Mouse (Mus musculus) C2C12 (cell line): Measurements from ENCODE around the gene Sept9. TPM values are rescaled to one million over a fixed set of nuclear protein-coding genes. Genes with fewer than 3 reads are reported as not detected.

Experiments
- H3K27me3 ChIP-seq: one replicate; pipeline ENCODE4 v1.6.1; 2011; ENCODE audit not compliant: control insufficient read depth, insufficient read depth, insufficient read length
- H3K36me3 ChIP-seq: one replicate; pipeline ENCODE4 v1.6.1; 2011; ENCODE audit not compliant: control insufficient read depth, insufficient read depth
- H3K4me3 ChIP-seq: one replicate; pipeline ENCODE4 v1.5.1; 2011; ENCODE audit warnings: mild to moderate bottlenecking, control low read depth; ENCODE audit not compliant: poor library complexity, insufficient read depth, severe bottlenecking
- H3K79me2 ChIP-seq: one replicate; pipeline ENCODE4 v1.6.1; 2011; ENCODE audit not compliant: control insufficient read depth, insufficient read depth
- H3K79me3 ChIP-seq: one replicate; pipeline ENCODE4 v1.6.1; 2011; ENCODE audit warnings: low read depth, control low read depth
- H3ac ChIP-seq: one replicate; pipeline ENCODE3; 2011; ENCODE audit warnings: low read depth; ENCODE audit not compliant: control insufficient read depth, insufficient read length
- CEBPB ChIP-seq: IDR thresholded peaks from one replicate; pipeline ENCODE4 v1.6.1; 2011; ENCODE audit warnings: low read depth, mild to moderate bottlenecking, control low read depth, moderate library complexity
- CTCF ChIP-seq: IDR thresholded peaks from one replicate; pipeline ENCODE4 v1.5.1; 2011; ENCODE audit not compliant: control insufficient read depth, insufficient read depth, insufficient read length
- FOSL1 ChIP-seq: IDR thresholded peaks from one replicate; pipeline ENCODE4 v1.8.0; 2011; ENCODE audit warnings: mild to moderate bottlenecking, low read length; ENCODE audit not compliant: poor library complexity, insufficient read depth, severe bottlenecking
- MAX ChIP-seq: IDR thresholded peaks from one replicate; pipeline ENCODE4 v1.6.1; 2011; ENCODE audit warnings: mild to moderate bottlenecking, control low read depth
- MYOD1 ChIP-seq: IDR thresholded peaks from one replicate; pipeline ENCODE4 v1.6.1; 2011; ENCODE audit warnings: low read depth; ENCODE audit not compliant: control insufficient read depth, insufficient read length
- MYOG ChIP-seq: IDR thresholded peaks from one replicate; pipeline ENCODE4 v1.6.1; 2011; ENCODE audit not compliant: control insufficient read depth, insufficient read length; ENCODE audit errors: extremely low read depth
- USF1 ChIP-seq: IDR thresholded peaks from one replicate; pipeline ENCODE4 v1.6.1; 2011; ENCODE audit warnings: low read depth, mild to moderate bottlenecking, control low read depth, moderate library complexity
- polyA plus RNA-seq: library from polyadenylated mRNA; unstranded; fragments of >200 nt; fragmentation: generic; extraction: Trizol; gene quantifications from one replicate; pipeline ENCODE4 v1.2.1, GENCODE M21; 2012; ENCODE audit warnings: missing spikeins

The Sept9 gene
- polyA plus RNA-seq, 1 experiment: 266 TPM

DNA sequence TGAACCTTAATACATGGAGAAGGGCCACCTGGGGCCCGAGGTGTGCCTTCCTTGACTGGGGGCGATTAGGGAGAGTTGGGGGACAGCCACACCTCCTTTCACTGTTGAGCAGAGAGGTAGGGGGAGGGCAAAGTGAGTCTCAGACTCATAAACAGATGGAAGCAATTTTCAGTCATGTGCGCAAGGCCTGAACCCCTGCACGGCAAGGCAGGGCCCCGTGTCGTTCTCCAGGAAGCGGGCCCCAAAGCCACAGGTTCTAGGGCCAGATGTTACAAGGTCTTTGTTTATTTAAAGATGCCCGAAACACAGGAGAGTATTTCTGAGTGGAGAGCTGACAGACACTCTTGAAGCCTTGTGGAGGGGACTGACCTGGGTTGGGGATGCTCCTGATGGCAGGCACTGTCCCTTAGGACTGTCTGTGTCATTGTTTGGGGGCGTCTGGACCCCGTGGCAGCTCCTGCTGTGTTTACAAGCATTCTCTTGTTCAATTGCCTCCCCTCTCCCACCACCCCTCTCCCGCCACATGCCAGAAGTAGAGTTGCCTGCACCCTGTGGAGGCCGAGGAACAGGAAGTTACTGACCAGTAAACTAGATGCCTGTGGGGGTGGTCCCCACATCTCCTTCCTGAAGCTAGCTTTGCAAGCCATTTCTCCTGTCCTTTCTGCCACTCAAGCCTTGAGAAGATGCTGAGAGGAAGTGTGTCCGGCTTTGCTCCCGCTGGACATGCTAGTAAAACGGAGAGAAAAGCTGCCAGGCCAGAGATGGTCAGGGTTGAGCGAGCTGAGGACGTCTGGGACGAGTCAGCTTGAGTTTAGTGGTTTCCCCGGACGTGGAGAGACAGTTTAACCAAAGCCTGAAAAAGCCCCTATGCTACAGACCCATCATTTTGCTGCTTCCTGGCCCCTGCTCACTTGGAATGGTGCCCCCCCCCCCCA is 150.2 kb downstream of the Sept9 start:
- Histone ChIP-seq H3K79me2 (peaks cover 100% of the 10 kb centered on the region), H3K79me3 (peaks cover 76% of the 10 kb centered on the region), H3ac (no peak overlapping the region), H3K27me3 (no peaks in the 10 kb centered on the region), H3K4me3 (no peak overlapping the region), H3K36me3 (peaks cover 40% of the 10 kb centered on the region)
- TF ChIP-seq MYOG: no peak
- TF ChIP-seq CEBPB: no peak
- TF ChIP-seq MAX: no peak
- TF ChIP-seq CTCF: no peak
- TF ChIP-seq MYOD1: no peak
- no peak for TF ChIP-seq FOSL1
- no peak for TF ChIP-seq USF1

DNA sequence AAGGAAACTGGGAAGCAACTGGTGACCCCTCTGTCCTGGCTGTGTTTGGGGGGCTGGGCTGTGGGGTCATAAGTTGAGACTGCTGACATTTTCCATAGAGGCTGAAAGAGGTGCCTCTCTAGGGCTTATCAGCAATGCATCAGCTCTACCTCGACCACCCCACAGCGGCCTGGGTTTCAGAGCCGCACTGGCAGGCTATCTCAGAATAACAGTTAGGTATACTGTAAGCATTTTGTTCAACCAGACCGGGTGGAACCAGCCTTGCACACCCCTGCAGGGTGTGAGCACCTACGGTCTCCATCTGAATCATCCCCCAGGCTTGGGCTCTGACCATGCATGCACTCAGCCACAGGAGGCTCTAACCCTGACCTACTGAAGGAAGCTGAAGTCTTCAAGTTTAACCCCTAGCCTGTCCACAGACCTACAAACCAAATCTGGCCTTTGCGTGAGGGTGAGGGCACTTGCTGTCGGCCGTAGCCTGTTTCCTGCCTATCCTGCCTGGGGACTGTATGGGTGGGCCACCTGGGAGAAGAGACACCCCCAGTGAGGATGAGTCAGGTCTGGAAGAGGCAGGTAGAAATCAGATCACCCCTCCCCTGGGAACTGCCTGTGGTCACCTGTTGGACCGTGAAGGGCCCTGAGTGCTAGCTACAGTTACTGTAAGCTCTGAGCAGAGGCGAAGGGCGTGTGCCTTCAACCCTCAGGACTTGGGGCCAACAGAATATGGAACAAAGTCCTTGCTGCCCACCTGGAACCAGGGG is 151.2 kb downstream of the Sept9 start:
- H3ac ChIP-seq: no peak overlapping the region
- TF ChIP-seq MAX (no peak), USF1 (no peak), CEBPB (no peak), MYOD1 (no peak), FOSL1 (no peak), CTCF (no peak), MYOG (no peak)
- H3K79me2 ChIP-seq: peaks cover 100% of the 10 kb centered on the region
- H3K36me3 ChIP-seq: peaks cover 50% of the 10 kb centered on the region
- H3K4me3 ChIP-seq: no peak overlapping the region
- H3K27me3 ChIP-seq: no peaks in the 10 kb centered on the region
- H3K79me3 ChIP-seq: peaks cover 76% of the 10 kb centered on the region

DNA sequence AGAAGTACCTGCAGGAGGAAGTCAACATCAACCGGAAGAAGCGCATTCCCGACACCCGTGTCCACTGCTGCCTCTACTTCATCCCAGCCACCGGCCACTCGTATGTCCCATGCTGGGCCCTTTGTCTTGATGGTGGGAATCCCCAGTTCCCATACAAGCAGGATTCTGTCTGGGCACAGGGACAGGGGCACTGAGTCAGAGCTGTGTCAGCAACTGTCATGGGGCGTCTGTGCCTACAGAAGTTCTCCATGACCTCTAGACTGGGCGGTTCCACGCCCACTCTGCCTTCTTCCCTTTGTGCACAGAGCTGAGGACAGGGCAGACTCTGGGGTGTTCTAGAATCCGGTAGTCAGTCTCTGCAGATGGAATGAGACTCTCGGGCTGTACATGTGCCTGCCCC is 153.7 kb downstream of the Sept9 start:
- H3K79me3 ChIP-seq: peaks cover 55% of the 10 kb centered on the region
- H3K27me3 ChIP-seq: no peaks in the 10 kb centered on the region
- peaks cover 70% of the 10 kb centered on the region for H3K36me3 ChIP-seq
- TF ChIP-seq MYOG: no peak
- peak; percentile 73 for TF ChIP-seq FOSL1
- TF ChIP-seq MYOD1: peak; percentile 46
- no peak overlapping the region for H3K4me3 ChIP-seq
- peaks cover 80% of the 10 kb centered on the region for H3K79me2 ChIP-seq
- H3ac ChIP-seq: no peak overlapping the region

DNA sequence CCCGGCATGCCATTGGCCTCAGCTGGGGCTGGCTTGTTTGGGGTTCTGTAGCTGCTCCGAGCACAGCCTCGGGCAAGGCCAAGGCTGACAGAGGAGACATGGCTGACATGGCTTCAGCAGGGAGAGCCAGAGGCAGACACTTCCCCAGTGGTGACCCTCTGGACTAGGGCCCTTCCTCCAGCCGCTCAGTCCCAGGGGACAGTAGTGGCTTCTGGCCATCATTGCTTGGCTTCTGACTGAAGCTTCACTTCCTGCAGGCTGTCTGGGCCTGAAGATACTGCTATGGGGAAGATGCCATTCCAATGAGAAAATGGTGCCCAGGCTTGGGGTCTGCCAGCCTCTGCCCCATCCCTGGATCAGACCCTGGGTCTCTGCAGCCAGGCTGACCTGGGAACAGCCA is 154.6 kb downstream of the Sept9 start:
- Histone ChIP-seq H3K4me3 (no peak overlapping the region), H3K27me3 (no peaks in the 10 kb centered on the region), H3K36me3 (peaks cover 80% of the 10 kb centered on the region), H3ac (no peak overlapping the region), H3K79me2 (peaks cover 70% of the 10 kb centered on the region), H3K79me3 (peaks cover 45% of the 10 kb centered on the region)
- TF ChIP-seq FOSL1 (no peak), CEBPB (no peak), MYOD1 (no peak), CTCF (no peak), MYOG (no peak), USF1 (no peak)

DNA sequence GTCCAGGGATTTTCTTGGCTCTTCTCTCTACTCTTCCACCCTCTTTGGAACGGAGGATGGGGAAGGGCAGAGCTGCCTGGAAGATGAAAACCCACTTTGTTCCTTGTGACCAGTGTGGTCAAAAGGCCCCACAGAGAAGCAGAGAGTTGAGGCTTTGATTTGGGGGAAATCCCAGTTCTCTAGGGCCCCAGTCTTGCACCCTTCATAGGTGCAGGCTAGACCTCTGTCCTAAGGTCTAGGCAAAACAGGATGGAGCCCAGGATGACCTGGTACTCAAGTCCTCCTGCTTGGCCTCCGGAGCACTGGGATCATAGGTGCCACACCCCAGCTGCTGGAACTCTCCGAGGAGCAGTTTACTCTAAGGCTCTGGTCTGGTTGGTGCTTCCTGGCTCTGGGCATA is 157.5 kb downstream of the Sept9 start:
- H3K36me3 ChIP-seq: peaks cover 94% of the 10 kb centered on the region
- H3K79me2 ChIP-seq: peaks cover 48% of the 10 kb centered on the region
- peaks cover 19% of the 10 kb centered on the region for H3K79me3 ChIP-seq
- no peak overlapping the region for H3K4me3 ChIP-seq
- H3K27me3 ChIP-seq: no peaks in the 10 kb centered on the region
- no peak for TF ChIP-seq FOSL1
- TF ChIP-seq USF1: no peak
- no peak for TF ChIP-seq CTCF
- TF ChIP-seq MYOD1: no peak
- no peak for TF ChIP-seq MYOG
- no peak for TF ChIP-seq CEBPB
- no peak for TF ChIP-seq MAX
- H3ac ChIP-seq: no peak overlapping the region
